Mouse (Mus musculus): Measurements from ENCODE around the gene Ogfr.

Ogfr gene

DNA sequence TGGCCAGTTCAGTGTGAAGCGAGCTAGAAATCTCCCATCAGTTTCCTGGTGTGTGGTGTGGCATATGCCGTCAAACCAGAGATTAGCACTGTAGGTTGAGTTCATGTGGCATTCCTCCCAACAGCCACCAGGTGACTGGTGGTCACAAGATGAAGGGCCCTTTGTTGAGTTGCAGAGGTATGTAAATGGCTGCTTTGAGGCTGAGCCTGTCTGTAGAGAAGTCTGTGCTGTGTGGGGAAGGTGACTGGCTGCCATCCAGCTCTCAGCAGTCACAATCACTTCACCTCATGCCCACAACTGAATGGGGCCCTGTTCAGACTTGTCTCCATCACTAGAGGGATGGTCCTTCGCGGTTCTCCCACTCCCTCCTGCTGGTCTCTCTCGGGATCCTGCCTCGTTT lies 15.7 kb downstream of the Ogfr start:
- DNase-seq (ENCODE audit: low spot score in 2 of 2) = no peak

DNA sequence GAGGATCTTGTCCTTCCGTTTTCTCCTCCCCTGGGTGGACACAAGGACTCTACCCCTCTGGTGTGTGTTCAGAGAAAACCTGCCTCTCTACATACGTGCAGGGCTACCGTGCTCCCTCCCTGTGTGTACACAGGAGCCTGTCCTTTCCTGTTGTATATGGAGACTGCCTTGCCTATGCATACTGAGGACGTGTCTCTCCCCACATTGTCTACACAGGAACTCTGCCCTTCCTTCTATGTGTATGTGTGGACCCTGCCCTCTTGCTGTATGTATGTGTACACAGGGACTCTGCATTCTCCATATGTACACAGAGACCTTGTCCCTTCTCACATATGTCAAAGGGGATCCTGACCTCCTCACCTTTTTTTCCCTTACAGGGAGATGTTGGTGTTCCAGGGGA lies 21.2 kb downstream of the Ogfr start:
- no peak for DNase-seq (ENCODE audit: low spot score in 2 of 2)

DNA sequence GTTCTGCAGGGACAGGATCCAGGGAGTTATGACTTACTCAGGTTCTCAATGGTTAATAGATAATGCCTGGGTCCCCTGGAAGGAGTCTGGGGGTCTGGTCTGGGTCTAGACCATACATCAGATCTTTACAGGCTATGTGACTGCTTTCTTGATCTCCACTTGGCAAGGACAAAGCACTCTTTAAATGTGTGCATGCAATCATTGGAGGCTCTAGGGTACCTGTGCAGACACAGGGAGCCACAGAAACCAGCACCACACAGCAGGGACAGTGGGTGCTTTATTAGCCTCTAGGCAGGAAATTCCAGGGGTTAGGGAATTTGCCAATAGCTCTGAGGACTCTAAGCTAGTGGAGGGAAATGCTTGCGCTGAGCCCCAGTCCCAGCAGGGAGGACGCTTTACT lies 22.8 kb downstream of the Ogfr start:
- no peak for DNase-seq (ENCODE audit: low spot score in 2 of 2)

DNA sequence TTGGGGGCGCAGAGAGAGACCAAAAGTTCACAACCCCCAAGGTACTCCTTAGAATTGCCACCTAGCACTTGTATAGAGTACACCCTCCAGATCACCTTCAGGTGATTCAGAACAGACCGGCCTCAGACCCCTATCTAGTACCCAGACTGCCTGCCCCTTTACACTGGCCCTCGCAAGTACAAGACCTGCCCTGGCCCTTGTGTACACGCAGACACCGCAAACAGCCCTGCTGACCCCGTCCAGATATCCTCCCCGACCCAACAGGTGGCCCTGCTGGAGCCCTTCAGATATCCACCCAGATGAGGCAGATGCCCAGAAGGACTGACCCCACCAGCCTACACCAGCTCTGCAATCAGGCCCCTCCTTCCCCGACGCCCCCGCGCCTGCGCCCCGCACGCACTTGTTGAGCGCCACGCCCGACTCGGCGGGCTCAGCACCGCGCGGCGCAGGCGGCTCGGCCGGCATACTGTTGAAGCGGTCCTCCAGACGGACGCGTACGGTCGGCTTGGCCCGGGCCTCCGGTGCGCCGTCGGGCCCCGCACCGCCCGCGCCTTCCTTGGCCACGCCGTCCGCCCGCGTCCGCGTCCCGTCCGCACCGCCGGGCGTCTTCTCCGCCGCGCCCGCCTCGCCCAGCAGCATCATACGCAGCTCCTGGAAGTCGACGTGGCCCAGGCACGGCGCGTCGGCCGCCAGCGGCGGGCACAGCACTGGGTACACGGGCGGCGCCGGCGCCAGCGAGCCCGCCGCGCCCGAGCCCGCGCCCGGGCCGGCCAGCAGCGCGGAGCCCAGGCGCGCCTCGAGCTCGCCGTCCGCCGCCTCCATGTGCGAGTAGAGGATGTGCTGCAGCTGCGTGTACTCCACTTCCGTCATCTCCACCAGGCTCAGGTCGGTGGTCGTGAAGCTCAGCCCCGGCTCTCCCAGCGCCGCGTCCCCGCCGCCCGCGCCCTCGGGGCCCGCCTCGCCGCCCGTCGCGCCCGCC lies 52.8 kb downstream of the Ogfr start:
- DNase-seq (ENCODE audit: low spot score in 2 of 2) = no peak

DNA sequence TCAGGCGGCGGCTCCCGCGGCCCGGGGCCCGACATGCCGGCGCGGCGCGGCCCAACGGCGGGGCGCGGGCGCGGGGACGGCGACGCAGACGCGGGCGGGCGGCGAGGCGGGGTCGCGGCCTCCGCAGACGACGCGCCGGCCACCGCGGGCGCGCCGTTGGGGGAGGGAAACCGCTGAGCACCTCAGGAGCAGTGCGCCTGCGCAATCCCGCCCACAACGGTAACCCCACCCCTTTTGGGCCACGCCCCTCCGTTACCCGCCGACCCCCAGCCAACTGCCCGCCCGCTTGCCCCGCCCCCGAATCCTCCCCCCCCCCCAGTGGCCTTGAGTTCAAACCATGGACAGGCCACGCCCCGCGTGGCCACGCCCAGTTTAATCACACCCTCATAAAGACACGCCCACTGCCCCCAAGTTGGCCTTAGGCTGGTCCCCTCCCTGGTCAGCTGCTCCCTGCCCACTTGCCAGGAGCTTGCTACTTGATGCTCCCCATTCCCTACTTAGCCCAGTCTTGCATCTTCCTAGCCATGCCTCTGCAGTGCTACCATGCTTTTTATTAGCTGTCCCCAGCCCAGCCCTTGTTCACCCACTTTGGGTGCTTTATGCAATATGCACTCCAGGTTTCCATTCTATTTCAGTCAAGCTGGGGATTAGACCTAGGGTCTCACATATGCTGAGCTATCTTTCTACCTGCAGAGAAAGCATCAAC lies 53.7 kb downstream of the Ogfr start, which contains the start of gene Tcfl5:
Gene Tcfl5, minus strand, starts transcription at position 154 of the 706 bp plus-strand sequence.
- no peak for DNase-seq (ENCODE audit: low spot score in 2 of 2)

DNA sequence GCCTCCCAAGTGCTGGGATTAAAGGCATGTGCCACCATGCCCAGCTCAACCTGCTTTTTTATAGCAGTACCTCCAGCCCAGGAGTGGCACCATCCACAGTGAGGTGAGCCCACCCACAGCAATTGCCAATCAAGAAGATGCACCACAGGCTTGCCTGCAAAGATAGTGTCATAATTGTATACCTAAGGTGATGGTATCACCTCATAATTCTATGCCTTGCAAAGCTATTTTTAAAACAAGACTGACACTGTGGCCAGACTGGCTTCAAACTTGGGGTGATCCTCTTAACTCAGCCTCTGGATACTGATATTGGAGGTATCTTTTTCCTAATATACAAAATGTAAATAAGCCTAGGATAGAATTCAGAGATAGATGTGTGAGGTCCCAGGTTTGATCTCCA lies 54.6 kb downstream of the Ogfr start:
- DNase-seq (ENCODE audit: low spot score in 2 of 2) = no peak
